Mouse (Mus musculus) embryonic facial prominence, embryonic 15.5 days (tissue): ENCODE results near the gene Sulf2. TPM values are rescaled to one million over a fixed set of nuclear protein-coding genes. Genes with fewer than 3 reads are reported as not detected.
"Not testable (repeated sequence)": the region's sequence is repeated elsewhere in the genome, so short reads cannot be mapped to it uniquely, and the experiment has no call there.

Experiments
- ATAC-seq: fragments of 200-750 bp; cut with Nextera tagmentation; 2 replicates; pipeline ENCODE4 v1.8.0; 2017; ENCODE audit warnings: low read depth, moderate TSS enrichment; ENCODE audit not compliant: insufficient number of reproducible peaks, low FRiP score, low TSS enrichment
- H3K27ac ChIP-seq: fragments of 300-500 bp; sonication (generic); replicated peaks from 2 replicates; pipeline ENCODE4 v1.5.1; 2015; ENCODE audit warnings: mild to moderate bottlenecking, inconsistent platforms
- H3K27me3 ChIP-seq: fragments of 300-500 bp; sonication (generic); 2 replicates; pipeline ENCODE4 v1.6.1; 2015; ENCODE audit warnings: inconsistent platforms
- H3K36me3 ChIP-seq: fragments of 300-500 bp; sonication (generic); 2 replicates; pipeline ENCODE4 v1.6.1; 2015; ENCODE audit warnings: mild to moderate bottlenecking, inconsistent platforms
- H3K4me1 ChIP-seq: fragments of 300-500 bp; sonication (generic); 2 replicates; pipeline ENCODE4 v1.6.1; 2015; ENCODE audit warnings: inconsistent platforms
- H3K4me2 ChIP-seq: fragments of 300-500 bp; sonication (generic); replicated peaks from 2 replicates; pipeline ENCODE4 v1.6.1; 2015; ENCODE audit warnings: mild to moderate bottlenecking, inconsistent platforms
- H3K4me3 ChIP-seq: fragments of 300-500 bp; sonication (generic); replicated peaks from 2 replicates; pipeline ENCODE4 v1.5.1; 2015; ENCODE audit warnings: mild to moderate bottlenecking, inconsistent platforms
- H3K9ac ChIP-seq: fragments of 300-500 bp; sonication (generic); 2 replicates; pipeline ENCODE4 v1.6.1; 2015; ENCODE audit warnings: inconsistent platforms
- H3K9me3 ChIP-seq: fragments of 300-500 bp; sonication (generic); replicated peaks from 2 replicates; pipeline ENCODE4 v1.6.1; 2016; ENCODE audit warnings: inconsistent platforms
- WGBS: fragments of 180-500 bp; shearing (Covaris S2); methylation state at CpG from one replicate; pipeline ENCODE4 v1.1.7; 2015; 5-methylcytosine and 5-hydroxymethylcytosine counted together
- polyA plus RNA-seq: library from polyadenylated mRNA; unstranded; fragments of >200 nt; fragmentation: Nextera tagmentation; extraction: Ambion mirVana; gene quantifications from 2 replicates; pipeline ENCODE4 v1.2.1, GENCODE M21; 2015

The Sulf2 gene
- polyA plus RNA-seq, 1 experiment from 2014 or later = 138 TPM

DNA sequence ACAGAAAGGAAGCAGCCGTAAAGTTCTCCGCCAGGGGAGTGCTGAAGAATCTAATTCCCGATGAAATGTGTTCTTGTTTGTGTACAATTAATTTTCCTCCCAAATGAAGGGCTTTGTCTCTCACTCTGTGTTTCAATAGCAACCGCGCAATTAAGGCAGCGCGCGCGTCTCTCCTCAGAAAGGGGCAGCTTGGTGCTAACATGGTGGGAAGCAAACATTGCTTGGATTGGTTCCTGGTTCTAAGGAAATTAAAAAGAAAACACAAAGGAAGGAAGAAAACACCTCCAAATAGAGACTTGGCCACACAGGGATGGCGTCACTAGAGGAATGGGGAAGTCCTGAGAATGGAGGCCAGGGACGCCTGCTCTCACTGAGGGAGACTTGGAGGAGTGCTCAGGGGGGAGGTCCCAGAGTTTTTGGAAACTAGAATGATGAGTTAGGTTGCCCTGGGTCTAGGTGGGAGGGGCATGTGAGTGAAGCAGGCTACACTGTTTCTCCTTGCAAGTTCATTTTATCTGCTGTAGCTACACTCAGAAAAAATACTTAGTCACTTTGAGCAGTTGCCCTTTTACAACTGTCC is 32.5 kb upstream of the Sulf2 start:
- 80% methylated on average over 8 of the region's 11 CpGs for WGBS
- not testable (repeated sequence) for H3K9ac ChIP-seq, H3K27me3 ChIP-seq, H3K4me3 ChIP-seq, ATAC-seq, H3K36me3 ChIP-seq, H3K9me3 ChIP-seq, H3K27ac ChIP-seq, H3K4me2 ChIP-seq
- H3K4me1 ChIP-seq = peaks cover 25% of the 10 kb centered on the region

DNA sequence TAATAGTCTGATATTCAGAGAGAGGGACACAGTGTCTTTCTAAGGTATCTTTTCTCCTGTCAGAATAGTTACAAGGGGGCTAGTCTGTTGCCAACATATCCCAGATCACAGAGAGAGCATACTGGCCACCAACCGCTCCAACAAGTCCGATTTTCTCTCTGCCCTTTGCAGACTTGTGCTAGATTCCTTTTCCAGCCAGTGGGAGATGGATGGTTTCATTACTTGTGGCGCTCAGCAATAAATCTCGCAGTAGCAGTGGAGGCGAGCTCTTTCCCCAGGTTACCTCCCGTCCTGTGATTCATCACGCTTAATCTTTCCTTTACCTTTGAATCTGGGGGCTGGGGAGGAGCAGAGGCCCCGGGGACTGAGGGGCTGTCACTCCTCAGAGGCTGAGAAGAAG is 31.9 kb upstream of the Sulf2 start:
- WGBS = 56% methylated on average over 8 of the region's 8 CpGs

DNA sequence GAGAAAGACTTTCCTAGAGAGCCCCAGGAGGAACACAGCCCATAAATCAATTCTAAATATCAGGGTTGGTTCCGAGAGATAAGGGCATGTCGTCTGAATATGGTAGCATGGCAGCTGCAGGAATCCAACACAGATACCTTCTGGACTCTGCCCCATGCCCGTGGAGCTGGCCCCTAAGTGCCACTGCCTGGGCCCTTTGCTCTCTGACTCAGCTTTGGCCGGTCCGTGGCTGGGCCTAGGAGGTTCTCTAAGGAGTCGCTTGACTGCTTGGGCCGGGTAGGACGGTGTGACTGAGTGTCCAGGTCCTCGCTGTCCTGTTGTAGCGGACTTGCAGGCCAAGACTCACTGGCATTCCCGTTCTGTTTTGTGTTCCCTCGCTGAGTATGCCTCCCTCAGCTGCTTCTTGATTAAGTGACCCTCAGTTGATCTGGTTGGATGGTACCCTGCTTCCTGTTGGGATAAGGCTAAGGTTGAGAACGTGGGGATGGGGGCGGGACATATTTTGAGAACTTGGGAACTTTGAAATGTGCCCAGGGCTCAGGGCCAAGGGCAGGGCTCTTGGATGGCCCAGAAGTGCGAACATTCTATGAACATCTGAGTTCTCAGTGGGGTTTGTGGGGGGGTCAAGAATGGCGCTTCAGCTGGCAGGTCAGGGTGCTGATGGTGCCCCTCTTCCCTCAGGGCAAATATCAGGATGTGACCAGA is 30.9 kb upstream of the Sulf2 start:
- 82% methylated on average over 16 of the region's 16 CpGs for WGBS
- Histone ChIP-seq H3K4me3 (no peak overlapping the region), H3K36me3 (no peaks in the 10 kb centered on the region), H3K9me3 (no peaks in the 10 kb centered on the region), H3K9ac (no peak overlapping the region), H3K4me1 (peaks cover 15% of the 10 kb centered on the region), H3K4me2 (no peak overlapping the region), H3K27ac (no peak overlapping the region), H3K27me3 (no peaks in the 10 kb centered on the region)
- ATAC-seq = no peak

More for the DNA sequence above, 31.9 kb upstream of the Sulf2 start:
- not testable (repeated sequence) for H3K4me3 ChIP-seq, H3K27me3 ChIP-seq, ATAC-seq, H3K36me3 ChIP-seq, H3K27ac ChIP-seq, H3K9me3 ChIP-seq, H3K9ac ChIP-seq, H3K4me2 ChIP-seq
- peaks cover 19% of the 10 kb centered on the region for H3K4me1 ChIP-seq

DNA sequence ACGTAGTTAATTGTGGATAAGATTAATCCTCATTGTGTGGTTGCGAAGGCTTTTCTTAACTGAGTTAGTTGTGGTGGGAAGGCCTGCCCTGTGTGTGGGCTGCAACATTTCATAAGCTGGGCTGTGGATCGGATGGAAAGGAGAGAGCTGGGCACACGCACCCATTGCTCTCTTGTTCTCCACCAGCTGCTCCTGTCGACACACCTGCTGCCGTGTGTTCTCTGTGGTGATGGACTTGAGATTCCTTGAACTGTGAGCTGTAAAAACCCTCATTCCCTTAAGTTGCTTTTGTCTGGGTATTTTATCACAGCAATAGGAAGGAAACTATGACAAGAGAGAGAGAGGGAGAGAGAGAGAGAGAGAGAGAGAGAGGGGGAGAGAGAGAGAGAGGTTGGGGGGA is 30.3 kb upstream of the Sulf2 start:
- H3K27me3 ChIP-seq = no peaks in the 10 kb centered on the region
- no peaks in the 10 kb centered on the region for H3K9me3 ChIP-seq
- no peak overlapping the region for H3K9ac ChIP-seq
- no peak overlapping the region for H3K4me3 ChIP-seq
- H3K4me2 ChIP-seq = no peak overlapping the region
- WGBS = 78% methylated on average over 6 of the region's 6 CpGs
- ATAC-seq = no peak
- H3K36me3 ChIP-seq = no peaks in the 10 kb centered on the region
- peaks cover 15% of the 10 kb centered on the region for H3K4me1 ChIP-seq
- H3K27ac ChIP-seq = no peak overlapping the region

DNA sequence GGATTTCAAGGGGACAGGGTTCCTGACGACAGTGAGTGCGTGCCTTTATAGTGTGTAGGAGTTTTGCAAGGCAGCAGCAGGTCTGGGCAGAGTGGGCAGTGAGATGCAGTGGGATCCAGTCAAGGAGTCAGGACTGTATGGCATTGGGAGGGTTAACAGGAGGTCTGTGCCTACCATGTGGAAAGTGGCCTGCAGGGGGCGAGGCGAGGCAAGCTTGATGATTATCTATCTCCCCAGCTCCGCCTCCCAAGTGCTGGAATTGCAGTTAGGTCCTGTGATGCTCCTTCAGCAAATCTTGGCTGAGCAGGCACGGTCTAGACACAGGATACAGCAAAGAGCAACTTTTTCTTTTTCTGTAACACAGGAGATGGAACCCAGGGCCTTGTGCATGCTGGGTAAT is 29.0 kb upstream of the Sulf2 start:
- 63% methylated on average over 6 of the region's 6 CpGs for WGBS
- H3K27ac ChIP-seq = no peak overlapping the region
- no peaks in the 10 kb centered on the region for H3K27me3 ChIP-seq
- H3K9me3 ChIP-seq = no peaks in the 10 kb centered on the region
- H3K9ac ChIP-seq = no peak overlapping the region
- H3K4me3 ChIP-seq = no peak overlapping the region
- peaks cover 24% of the 10 kb centered on the region for H3K4me1 ChIP-seq
- no peak overlapping the region for H3K4me2 ChIP-seq
- no peaks in the 10 kb centered on the region for H3K36me3 ChIP-seq
- ATAC-seq = no peak

DNA sequence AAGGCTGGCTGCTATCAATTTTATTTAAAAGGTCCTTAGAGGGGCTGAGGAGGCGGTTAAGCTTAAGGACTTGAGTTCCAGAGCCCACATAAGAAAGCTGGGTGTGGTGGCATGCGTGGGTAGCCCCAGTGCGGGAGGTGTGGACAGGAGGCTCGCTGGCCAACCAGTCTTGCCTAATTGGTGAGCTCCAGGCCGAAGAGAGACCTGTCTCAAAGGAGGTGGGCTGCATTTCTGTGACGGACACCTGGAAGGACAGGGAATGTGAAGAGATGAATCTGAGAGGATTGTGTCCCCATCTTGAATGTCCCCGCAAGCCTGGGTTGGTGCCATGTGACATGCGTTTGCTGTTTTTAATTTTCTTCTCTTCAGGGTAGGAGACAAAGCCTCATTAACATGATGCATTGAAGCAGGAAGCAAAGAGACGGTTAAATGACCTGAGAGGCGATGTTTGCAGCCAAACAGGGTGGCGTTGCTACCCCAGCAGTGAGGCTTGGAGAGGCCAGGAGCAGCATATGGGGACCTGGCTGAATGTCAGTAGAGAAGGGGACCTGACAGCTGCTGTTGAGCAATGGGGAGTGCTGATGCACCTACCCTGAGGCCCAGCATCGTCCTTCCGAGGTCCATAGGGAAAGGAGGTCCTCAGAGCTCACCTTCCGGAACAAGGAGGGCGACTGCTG is 26.7 kb upstream of the Sulf2 start:
- WGBS = 75% methylated on average over 15 of the region's 15 CpGs
- H3K4me1 ChIP-seq = peaks cover 31% of the 10 kb centered on the region
- H3K27ac ChIP-seq = no peak overlapping the region
- no peaks in the 10 kb centered on the region for H3K36me3 ChIP-seq
- H3K9me3 ChIP-seq = no peaks in the 10 kb centered on the region
- H3K4me2 ChIP-seq = no peak overlapping the region
- ATAC-seq = no peak
- no peak overlapping the region for H3K9ac ChIP-seq
- no peaks in the 10 kb centered on the region for H3K27me3 ChIP-seq
- H3K4me3 ChIP-seq = no peak overlapping the region

DNA sequence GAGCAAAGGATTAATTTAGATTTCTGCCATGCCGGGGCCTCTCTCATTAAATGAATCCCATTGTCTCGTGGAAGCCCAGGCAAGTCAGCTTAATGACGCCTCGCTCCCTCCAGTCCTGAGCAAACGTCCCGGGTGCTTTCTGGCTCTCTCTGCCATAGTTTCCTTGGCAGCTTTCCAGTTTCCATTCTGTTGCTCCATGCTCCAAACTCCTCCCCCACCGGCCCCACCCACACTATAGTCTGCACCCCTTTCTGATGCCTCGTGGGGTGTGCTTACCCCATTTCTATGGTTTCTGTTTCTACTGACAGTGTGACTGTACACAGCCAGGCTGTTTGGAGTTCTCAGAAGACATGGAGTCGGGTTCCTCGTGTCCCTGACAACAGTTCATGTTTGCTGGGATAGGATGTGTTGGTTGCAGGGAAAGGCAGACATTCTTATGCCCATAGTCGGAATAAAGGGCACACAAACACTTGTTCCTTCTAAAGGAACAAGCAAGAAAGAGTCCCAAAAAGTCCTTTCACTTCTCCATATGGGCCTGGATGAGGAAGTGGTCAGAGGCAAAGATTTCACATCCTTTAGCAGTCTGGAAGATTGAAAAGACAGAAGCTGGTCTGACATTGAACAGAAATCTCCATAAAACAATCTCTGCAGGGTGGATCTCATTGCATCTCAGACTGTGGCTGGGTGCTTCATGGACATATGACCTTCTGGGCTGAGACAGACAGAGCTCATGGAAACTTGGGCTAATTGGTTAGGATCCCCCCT is 25.5 kb upstream of the Sulf2 start:
- Histone ChIP-seq H3K27ac (peak overlapping the region; percentile 96), H3K9me3 (no peaks in the 10 kb centered on the region), H3K4me3 (no peak overlapping the region), H3K36me3 (no peaks in the 10 kb centered on the region), H3K4me2 (0 out of 2 replicates have a peak overlapping the region, but pooled peaks have one; percentile 10), H3K4me1 (peaks cover 31% of the 10 kb centered on the region), H3K9ac (no peak overlapping the region), H3K27me3 (no peaks in the 10 kb centered on the region)
- 8% methylated on average over 11 of the region's 11 CpGs for WGBS
- peak; percentile 78 for ATAC-seq

DNA sequence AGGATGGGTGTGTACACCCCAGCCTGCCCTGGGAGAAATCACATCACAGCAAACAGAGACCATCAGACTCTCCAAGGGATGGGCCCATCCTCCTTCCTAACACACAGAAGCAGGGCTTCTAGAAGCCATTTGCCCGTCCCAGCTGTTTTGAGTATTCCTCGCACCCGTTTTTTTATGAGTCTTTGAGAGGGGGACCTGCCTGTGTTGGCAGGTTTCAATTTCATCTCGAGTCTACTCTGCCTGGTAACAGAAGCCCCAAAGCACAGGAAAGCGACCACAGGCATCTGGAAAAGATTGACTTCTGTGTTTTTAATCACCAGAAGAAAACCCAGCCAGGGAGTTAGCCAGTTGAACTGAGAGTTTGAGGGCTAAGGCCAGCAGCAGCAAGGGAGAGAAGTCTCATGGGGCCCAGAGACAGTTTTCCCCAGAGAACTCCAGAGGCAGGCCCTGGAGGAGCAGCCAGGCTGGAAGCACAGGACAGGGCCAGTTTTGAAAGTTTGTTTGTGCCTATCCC is 24.7 kb upstream of the Sulf2 start:
- peak overlapping the region; percentile 96 for H3K27ac ChIP-seq
- peak; percentile 67 for ATAC-seq
- 3% methylated on average over 5 of the region's 5 CpGs for WGBS
- no peak overlapping the region for H3K4me3 ChIP-seq
- H3K36me3 ChIP-seq = no peaks in the 10 kb centered on the region
- no peaks in the 10 kb centered on the region for H3K9me3 ChIP-seq
- no peaks in the 10 kb centered on the region for H3K27me3 ChIP-seq
- peaks cover 38% of the 10 kb centered on the region for H3K4me1 ChIP-seq
- H3K4me2 ChIP-seq = 0 out of 2 replicates have a peak overlapping the region, but pooled peaks have one; percentile 10
- no peak overlapping the region for H3K9ac ChIP-seq

DNA sequence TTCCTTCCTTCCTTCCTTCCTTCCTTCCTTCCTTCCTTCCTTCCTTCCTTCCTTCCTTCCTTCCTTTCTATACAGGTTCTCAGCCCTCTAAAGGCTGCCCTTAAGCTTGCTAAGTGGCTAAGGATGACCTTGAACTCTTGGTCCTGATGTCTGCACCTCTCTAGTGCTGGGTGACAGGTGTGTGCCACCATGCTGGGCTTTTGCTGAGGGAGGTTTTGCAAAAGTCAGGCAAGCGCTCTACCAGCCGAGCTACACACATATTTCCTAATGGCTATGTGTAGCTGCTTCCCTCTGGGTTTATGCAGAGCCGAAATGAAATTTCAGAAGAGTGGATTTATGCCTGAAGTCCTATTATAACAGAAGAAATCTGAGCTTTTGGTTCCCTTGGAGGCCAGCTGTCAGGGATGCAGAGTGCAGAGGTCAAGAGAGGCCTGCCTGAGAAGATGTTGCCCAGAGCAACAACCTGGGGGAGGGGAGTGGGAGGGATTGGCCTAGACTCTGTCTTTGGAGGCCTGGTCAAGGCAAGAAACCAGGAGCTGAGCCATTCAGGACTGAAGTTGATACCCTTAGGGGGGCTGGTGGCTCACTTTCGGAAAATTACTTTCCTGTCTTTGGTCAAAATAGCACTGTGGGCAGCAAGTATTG is 24.1 kb upstream of the Sulf2 start:
- no peaks in the 10 kb centered on the region; the same call in 1 of the 2 replicates for H3K27me3 ChIP-seq
- H3K27ac ChIP-seq = peak overlapping the region; percentile 96
- no peaks in the 10 kb centered on the region for H3K36me3 ChIP-seq
- no peak overlapping the region for H3K4me3 ChIP-seq
- 39% methylated on average over 4 of the region's 4 CpGs for WGBS
- ATAC-seq = peak; percentile 52
- H3K9me3 ChIP-seq = no peaks in the 10 kb centered on the region
- H3K9ac ChIP-seq = no peak overlapping the region
- 0 out of 2 replicates have a peak overlapping the region, but pooled peaks have one; percentile 10 for H3K4me2 ChIP-seq
- peaks cover 44% of the 10 kb centered on the region for H3K4me1 ChIP-seq

DNA sequence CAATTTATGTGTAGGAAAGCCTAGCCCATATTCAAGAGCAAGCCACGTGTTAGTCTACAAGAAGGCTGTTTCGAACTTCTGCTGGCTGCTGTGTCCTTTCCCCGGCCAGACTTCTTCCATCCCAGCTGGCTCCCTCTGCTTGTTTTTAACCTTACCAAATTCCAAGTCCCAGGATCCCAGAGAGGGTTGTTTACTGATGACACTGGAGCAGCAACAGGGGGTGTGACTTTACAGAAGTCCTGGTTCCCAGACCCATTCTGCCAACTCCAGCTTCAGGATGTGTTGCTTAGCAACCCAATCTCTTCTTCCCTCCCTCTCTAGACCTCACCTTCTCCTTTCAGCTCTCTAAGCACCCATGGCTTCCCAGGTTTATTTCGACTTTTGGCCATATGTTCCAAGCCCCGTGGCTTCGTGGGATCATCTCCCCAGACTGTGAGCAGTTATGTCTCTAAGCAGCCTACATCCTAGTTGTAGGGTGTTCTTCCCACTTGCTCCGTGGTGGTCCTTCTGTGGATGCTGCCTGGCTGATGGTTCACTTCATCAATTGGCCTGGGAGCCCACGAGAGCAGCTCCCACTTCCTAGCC is 20.2 kb upstream of the Sulf2 start:
- ATAC-seq = no peak
- Histone ChIP-seq H3K36me3 (no peaks in the 10 kb centered on the region), H3K9ac (no peak overlapping the region), H3K4me2 (no peak overlapping the region), H3K27me3 (peaks cover 5% of the 10 kb centered on the region), H3K27ac (no peak overlapping the region), H3K9me3 (no peaks in the 10 kb centered on the region), H3K4me3 (no peak overlapping the region), H3K4me1 (peaks cover 44% of the 10 kb centered on the region)
- 56% methylated on average over 8 of the region's 8 CpGs for WGBS
